Mouse (Mus musculus) spleen, postnatal 4 days (tissue): Measurements from ENCODE around the gene Anks1.

Experiments used
- DNase-seq, 2 experiments: peaks; one replicate each; pipeline ENCODE4 v3.0.0; 2022; ENCODE audit warnings: low spot score in 2 of 2

Anks1 gene

GRCm38 (mm10) chr17:28050210-28050609 is 141.1 kb downstream of the Anks1 start:
- no peak for DNase-seq

DNA sequence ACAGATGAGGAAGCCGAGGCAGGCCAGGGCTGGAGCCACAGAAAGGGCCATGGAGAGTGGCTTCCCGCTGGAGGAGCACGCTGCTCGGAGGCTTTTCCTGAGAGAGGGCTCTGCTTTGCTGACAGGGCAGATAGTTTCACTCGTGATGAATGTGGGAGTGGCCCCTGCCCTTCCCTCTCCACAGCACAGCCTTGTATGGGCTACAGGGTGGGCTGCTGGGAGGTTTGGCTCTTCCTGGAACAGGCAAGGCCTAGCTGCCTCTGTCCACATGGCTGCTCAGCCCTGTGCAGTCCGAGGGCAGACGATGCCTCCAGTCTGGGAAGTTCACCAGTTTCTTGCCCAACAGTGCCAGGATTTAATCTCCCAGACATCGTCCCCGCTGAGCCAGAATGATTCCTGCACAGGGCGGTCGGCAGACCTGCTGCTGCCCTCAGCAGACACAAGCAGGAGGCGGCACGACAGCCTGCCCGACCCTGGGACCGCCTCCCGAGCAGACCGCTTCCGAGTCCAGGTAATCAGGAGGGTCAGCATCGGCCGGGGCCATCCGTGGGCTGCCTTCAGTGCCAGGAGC is 143.3 kb downstream of the Anks1 start:
- no peak for DNase-seq

DNA sequence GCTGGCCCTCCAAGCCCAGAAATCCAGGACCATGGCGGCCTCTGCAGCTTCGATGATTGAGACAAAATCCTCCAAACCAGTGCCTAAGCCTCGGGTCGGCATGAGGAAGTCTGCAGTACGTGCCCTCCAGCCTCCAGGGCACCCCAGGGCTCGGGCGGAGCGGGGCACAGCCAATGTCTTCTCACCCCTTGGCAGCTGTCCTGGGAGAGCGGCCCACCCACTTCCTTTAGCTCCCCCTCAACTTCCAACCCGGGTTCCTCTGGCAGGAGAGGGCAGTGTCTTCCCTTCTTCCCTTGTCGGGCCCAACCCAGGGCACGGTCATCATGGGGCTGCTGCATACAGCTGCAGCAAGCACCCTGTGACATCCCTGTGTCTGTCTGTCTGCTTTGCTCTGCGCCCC is 149.2 kb downstream of the Anks1 start:
- no peak for DNase-seq

DNA sequence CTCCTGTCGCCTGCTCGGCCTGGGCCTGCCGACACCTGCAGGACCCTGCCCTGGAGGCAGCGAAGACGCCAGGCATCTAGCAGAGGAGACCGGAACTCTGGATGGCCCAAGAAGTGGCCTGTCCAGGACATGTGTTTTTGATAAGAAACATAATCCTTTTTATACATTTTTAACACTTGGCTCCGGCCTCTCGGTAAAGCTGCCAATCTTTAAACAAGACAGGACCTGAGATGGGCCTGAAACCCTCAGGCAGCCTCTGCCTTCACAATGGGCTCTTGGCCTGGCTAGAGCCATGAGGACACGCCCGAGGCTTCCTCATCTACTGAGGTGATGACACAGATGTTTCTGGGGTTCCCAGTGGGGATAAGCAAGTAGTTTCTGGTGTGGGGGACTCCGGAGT is 151.6 kb downstream of the Anks1 start:
- DNase-seq: no peak

DNA sequence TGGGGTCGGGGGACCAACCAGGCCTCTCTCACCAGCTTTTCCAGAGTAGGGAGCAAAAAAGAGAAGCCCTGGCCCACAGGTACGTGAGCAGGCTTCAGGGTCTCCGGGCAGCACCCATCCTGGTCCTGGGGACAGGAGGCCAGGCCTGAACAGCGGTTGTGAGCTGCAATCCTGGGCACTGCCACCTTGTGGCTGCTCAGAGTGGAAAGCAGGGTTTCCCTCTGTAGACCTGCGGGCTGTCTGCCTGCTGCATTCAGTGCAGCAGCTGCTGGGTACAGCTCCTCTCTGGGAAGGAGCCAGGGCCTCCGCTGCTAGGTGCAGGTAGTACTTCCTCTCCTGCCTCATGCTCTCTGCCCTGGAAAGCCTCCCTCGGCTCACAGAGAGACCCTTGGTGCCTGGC is 152.4 kb downstream of the Anks1 start:
- no peak for DNase-seq

DNA sequence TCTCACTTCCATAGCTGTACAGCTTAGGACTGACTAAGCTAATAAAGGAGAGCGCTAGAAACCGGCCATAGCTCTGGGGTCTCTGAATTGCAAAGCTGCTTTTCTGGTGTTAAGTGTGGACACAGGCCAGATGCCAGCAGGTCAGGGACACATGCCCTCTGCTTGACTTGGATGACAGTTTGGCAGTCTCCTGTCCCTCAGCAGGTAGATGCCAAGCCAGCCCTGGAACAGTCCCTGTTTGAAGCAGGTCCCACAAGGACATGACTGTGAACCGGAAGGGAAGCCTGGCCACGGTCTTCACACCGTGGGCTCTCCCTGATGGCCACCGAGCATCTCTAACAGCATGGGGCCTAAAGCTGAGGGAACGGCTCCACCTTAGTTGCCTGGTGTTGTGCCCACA is 153.6 kb downstream of the Anks1 start:
- DNase-seq: no peak

DNA sequence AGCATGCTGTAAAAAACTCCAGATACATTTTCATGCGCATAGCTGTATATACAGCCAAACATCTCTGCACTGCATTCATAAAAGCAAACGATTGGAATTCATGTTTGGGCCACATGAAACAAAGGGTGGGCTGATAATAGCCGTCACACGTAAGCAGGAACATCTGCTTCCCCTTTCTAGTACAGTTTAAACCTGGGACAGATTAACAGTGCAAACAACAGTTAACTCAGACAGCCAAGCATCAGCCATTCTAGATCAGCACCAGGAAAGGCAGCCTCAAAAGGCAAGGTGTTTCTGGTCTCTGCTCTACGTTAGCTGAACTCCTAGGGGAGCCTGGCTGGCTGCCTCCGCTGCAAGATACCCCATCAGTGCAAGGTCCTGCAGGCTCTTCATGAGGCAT is 154.1 kb downstream of the Anks1 start:
- DNase-seq: no peak

DNA sequence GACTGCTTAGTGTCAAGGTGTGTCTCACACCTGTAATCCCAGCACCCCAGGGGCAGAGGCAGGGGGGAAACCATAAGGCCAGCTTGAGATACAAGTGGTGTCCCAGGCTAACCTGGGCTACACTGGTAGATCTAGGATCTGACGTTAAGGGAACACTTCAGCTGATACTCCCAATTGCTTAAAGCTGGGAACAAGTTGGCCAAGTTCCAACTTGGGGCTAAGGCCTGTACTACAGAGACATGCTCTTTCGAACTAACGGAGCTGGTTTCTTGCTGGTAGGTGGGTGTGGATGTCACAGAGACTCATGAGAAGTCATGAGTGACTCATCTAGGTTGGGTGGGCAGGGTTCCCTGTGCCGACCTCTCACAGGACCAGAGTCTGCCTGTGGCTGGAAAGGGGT is 158.2 kb downstream of the Anks1 start:
- no peak for DNase-seq

DNA sequence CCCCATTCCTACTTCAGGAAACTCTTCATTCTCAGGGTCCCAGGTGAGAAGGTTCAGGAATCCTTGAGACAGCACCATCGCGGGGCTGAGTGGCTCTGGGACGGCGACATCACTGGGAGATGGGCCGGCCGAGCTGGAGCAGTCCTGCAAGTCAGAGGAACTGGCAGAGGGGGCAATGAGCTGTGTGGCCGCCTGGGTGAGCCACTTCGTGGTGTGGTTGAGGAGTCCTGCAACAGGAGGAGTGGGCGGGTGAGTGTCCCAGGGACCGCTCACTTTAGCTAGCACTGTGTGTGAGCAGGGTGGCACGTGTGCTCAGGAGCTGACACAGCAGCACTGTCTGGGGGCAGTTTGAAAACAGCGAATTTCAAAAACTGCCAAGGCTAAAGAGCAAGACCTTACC is 160.3 kb downstream of the Anks1 start:
- no peak for DNase-seq

DNA sequence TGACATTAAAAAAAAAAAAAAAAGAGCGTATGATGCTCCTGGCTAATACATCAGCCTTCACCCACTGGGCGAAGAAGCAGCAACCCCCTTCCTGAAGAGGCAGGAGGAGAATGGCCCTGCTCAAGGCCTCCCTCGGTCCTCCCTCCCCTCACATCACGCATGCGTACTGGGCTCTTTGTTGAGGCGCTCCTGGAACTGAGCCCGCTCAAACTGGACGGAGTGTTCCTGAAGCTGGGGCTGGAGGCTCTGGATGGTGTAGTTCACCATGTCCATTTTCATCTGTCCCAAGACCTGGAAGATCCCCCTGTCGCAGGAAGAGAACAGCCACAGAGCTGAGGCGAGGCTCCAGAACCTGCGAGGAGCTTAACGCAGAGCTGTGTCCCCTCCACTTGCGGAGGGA is 161.2 kb downstream of the Anks1 start:
- no peak for DNase-seq

DNA sequence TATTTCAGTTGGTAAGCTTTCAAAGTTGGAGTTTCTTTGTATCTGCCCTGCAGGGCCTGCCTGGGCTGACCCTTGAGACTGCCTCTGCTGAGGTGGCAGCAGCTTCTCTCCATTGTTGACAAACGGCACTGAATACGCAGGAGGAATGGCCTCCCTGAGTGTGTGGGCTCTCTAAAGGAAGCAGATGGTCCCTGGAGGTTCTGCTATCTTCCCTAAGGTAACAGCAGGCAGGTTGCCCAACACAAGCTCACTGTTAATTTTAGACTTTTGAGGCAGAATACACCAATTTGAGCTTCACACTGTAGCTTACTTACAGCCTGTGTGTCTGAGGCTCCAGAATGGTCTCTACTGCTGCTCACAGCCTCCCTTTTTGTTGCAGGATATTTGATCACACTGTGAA is 163.6 kb downstream of the Anks1 start:
- DNase-seq: no peak

DNA sequence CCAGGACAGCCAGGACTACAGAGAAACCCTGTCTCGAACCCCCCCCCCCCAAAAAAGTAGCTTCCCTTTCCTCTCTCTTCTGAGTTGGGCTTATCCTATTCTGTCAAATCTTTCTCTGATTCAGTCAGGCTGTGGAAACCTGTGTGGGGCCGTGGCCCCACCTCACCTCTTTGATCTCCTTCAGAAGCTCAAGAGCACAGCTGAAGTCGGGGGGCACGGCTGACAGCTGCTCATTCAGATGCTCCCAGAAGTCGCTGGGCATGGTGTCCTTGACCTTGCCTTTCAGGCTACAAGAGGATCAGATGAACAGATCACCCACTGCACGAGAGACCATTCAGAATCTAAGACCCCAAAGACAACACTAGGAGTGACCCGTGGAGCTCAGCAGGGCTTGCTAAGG is 165.4 kb downstream of the Anks1 start:
- no peak for DNase-seq

- DNase-seq: no peak
Observed at GRCm38 (mm10) chr17:28078028-28078427, 168.9 kb downstream of the Anks1 start.

- peak; percentile 75 to 90 for DNase-seq
Observed at GRCm38 (mm10) chr17:28079618-28080017, 170.5 kb downstream of the Anks1 start.

DNA sequence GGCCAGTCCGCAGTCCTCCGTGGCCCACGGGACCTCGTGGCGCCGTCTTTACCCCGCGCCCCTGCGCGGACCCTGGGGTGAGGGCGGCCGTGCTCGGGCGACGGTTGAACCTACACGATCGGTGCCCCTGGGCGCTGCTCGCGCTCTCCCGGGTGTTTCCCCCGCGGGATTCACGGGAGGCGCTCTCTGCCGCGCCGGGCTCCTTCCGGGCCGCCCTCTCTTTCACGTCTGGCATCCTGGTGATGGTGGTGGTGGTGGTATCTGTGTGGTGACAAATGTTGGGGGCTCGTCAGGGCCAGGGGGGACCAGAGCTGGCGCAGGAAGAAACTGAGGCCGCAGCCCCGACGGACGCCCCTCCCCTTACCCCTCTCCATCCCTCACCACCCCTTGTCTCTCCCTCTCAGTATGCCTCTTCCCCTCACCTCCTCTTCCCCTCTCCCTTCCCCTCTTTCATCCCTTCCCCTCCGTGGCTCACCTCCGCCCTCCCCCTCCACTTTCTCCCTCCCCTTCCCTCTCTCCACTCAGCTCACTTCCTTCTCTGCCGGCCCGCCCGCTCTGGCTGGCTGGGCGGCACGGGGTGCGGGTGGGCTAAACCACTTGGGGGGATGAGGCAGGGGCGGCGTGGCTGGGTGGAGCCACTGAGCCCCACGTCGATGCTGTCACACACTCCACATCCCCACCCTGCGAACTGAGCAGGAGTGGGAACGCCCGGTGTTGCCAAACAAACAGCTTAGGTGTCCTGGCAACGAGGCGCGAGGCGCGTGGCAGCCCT is 171.1 kb downstream of the Anks1 start, which contains the start of gene Tcp11:
TSS of gene Tcp11 (minus strand) at position 595 of the 772 bp plus-strand sequence.
- DNase-seq: peak; percentile 56 to 76

DNA sequence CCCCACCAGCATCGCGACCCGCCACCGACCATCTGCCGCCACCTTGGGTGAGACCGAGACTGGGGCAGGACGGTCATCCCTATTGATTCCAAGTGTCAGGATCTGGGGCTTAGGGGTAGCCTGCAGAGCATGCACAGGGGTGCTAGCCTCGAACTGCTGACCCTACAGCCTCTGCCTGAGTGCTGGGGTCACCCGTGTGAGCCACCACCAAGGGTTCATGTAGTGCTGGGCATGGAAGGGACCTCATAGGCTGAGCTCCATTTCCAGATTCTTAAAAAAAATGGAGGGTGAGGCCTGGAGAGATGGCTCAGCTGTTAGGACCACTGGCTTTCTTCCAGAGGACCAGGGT is 171.7 kb downstream of the Anks1 start:
- no peak for DNase-seq

DNA sequence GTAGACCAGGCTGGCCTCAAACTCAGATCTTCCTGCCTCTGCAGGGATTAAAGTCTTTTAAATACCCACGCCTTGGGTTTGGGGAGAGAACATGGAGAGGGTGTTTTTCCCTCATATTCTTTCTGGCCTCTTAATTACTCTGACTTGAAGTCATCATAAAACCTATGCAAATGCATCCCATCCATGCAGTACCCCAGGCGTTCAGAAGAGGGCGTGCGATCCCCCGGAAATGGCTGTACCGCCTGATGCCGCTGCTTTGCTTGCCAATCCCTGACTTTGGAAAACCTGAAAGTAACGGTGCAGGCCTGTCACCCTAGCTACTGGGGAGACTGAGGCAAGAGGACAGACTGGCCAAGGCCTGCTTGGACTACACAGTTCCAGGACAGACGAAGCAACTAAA is 172.3 kb downstream of the Anks1 start:
- peak; percentile 40 to 74 for DNase-seq

GRCm38 (mm10) chr17:28081856-28082255 is 172.8 kb downstream of the Anks1 start:
- DNase-seq: no peak

GRCm38 (mm10) chr17:28082863-28083262 is 173.8 kb downstream of the Anks1 start:
- no peak for DNase-seq

GRCm38 (mm10) chr17:28084395-28084905 is 175.3 kb downstream of the Anks1 start:
- DNase-seq: no peak

DNA sequence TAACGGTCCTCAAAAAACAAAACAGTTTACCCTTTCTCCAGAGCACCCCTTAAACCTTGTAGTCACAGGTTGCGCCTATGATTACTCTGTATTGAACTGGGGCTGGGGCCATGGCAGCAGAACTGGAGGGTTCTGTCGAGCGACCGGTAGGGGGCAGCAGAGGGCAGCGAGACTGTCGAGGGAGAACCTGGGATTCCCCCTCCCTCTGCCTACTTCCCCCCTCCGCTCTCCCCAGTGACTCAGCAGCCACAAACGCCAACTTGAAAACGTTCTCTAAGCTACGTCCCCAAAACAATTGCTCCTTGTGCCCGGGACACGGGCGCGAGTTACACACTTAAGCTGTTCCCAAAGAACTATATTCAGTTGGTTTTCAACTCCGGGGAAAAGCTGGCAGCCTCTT is 175.9 kb downstream of the Anks1 start:
- peak; percentile 88 to 97 for DNase-seq

- no peak for DNase-seq
Observed at GRCm38 (mm10) chr17:28087430-28087829, 178.3 kb downstream of the Anks1 start.

- DNase-seq: no peak
Observed at GRCm38 (mm10) chr17:28088718-28089117, 179.6 kb downstream of the Anks1 start.

- no peak for DNase-seq
Observed at GRCm38 (mm10) chr17:28092297-28092696, 183.2 kb downstream of the Anks1 start.
